Mouse (Mus musculus) neural tube, embryonic 10.5 days (tissue): ENCODE data around the gene Stambpl1.

Experiments
- DNase-seq: peaks from one replicate; pipeline ENCODE4 v3.0.0-alpha.2; 2017; ENCODE audit warnings: low spot score; ENCODE audit errors: extremely low spot score

Stambpl1 gene

GRCm38 (mm10) chr19:34237746-34238145 is 45.7 kb downstream of the Stambpl1 start:
- no peak for DNase-seq

DNA sequence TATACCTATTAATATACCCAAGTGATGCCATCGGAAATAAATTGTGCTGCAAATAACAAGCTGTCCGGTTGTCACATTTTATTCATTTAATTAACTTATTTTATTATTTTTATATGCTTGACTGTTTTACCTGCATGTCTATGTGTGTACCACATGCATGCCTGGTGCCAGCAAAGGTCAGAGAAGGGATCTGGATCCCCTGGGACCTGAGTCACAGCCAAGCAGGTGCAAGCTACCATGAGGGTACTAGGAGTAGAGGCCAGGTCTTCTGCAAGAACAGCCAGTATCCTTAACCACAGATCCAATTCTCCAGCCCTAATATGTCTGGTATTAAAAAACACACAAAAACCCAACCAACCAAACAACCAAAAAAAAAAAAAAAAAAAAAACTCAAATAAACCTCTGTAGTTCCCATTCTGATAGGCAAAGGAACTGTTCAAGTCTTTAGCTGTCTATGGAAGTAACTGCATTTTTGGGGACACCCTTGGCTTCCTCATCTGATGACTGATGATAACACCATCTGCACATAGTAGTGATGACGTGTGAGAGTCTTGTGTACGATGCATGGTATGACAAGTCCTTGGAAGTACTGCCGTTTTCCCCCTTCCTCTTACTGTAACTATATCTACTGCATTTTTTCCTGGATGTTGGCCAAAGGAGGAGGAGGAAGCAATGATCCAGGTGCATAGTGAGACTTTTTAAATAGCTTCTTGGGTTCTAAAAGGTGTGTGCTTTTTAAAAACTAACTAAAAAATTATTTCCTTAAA is 48.4 kb downstream of the Stambpl1 start:
- DNase-seq = no peak

DNA sequence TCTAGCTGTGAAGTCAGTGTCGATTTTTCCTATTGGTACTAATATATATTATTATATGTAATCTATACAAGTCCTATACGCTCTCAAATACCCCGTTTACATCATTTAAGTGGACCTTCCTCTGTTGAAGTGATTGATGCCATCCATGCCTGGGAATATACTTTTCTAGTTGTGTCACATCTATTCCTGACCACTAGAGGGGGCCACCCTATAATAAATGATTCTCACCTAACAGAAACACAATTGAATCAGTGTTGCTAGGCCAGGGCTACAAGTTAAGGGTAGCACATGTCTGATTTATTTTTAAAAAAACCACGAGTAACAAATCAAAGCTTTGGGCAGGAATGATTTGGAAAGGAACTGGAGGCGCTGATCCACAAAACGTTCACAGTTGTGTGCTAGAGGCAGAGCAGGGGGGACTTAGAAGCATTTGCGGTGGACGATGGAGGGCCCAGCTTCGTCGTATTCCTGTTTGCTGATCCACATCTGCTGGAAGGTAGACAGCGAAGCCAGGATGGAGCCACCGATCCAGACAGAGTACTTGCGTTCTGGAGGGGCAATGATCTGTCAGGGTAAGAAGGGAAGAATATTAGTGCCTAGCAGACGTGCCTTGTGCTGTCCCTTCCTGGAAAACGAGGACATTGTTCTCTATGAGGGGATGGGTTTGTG is 49.4 kb downstream of the Stambpl1 start:
- no peak for DNase-seq

DNA sequence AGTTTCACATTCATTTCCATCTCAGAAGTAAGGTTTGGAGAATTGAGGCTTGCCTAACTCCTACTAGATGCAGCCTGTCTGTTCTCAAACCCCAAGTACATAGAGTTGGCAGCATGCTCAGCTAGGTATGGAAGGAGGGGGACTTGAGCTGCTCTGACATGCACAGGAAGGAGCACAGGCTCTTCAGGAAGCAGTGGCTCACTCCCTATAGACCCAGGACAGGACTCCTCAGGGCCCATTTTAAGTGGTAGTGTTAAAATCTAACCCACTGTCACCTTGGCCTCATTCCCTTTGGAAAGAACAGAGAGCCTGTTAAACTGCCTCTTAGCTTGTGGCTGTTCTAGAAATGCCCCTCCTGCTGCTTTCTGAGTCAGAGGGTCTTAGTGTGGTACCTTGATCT is 50.9 kb downstream of the Stambpl1 start:
- DNase-seq = no peak

- DNase-seq = peak; percentile 45
Measured at GRCm38 (mm10) chr19:34244056-34244455, 52.0 kb downstream of the Stambpl1 start.

DNA sequence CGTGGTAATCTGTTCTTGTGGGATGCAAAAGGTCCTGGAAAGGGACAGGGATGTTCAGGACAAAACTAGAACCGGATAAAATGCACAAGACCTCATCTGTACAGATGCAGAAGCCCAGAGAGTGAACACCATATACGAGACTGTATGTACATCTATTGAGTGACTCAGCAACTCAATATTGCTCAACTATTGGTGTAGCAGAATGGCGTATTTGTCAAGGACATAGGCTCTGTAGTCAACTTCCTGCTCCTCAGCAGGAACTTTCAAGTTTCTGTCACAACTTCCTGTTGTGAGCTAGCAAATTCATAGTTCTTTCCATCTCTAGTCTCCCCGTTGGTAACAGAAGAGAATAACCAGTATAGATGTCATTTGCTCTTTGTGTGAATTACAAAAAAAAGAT is 56.5 kb downstream of the Stambpl1 start:
- DNase-seq = no peak

GRCm38 (mm10) chr19:34250621-34251020 is 58.6 kb downstream of the Stambpl1 start:
- no peak for DNase-seq

DNA sequence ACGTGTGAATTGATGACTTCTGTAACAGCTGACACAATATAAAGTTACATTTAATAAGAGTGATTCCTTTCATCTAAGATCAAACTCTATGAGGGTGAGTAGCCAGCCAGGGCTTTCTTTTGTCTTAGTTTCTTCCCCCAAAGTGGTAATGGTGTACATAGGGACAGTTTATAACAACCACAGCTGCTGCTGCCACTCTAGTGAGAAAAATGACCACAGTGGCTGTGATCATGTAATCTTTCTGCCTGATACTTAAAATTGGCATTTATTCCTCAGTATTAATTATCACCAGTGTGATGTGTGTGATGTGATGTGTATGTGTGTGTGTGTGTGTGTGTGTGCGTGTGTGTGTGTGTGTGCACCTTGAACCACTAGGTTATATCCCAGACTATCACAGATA is 59.9 kb downstream of the Stambpl1 start:
- DNase-seq = no peak

DNA sequence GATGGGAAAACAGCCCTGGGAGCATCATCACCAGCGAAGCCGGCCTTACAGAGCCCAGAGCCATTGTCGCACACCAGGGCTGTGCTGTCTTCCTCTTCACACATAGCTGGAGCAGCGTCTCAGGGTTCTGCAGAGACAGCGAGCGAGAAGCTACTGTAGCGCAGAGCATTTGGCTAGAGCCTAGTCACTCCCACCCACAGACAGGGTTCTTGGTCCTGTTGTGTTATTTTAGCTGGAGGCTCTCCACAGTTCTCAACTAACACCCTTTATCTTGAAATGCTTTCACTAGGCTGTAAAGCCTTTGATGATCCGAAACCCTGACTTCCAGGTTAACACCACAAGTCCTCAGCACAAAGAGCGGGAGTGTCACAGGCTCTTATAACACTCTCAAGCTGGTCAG is 60.4 kb downstream of the Stambpl1 start:
- DNase-seq = no peak

- DNase-seq = no peak
Measured at GRCm38 (mm10) chr19:34254101-34254879, 62.3 kb downstream of the Stambpl1 start.

DNA sequence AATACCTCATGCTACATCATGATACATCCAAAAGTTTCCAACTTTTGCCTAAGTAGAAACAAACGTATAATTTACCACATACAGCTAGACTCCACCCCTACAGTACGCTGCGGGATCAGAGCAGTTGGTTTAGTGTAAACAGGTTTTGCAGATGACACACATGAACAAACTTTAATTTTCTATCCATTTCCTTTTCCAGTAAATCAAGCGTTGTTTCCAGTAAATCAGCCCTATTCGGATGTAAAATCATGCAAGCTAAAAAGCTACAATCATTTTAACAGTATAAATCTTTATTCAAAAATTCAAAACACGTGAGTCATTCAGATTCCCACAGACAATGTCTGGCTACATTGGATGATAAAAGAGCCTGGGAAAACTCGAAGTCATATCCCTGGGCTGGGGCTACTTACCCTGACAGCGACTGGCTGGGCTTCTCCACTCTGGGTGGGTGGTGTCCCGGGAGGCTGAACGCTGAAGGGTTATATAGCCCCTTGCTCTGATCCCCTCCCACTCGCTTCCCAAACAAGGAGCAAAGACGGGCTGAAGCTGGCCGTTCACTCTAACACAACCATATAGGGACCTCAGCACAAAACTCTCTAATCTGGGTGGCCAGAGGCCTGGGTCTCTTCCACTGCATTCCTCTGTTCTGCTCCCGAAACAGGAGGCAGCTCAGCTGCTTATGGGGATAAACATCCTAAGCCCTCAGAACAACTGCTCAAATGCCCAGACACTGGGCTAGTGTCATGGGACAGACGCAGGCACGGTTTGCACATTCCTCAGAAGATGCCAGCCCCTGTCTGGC is 63.1 kb downstream of the Stambpl1 start, which contains the start of gene Acta2:
Acta2 (minus strand) TSS at position 711 of the 802 bp plus-strand sequence.
- no peak for DNase-seq

GRCm38 (mm10) chr19:34256149-34256548 is 64.1 kb downstream of the Stambpl1 start:
- DNase-seq = no peak

GRCm38 (mm10) chr19:34256936-34257335 is 64.9 kb downstream of the Stambpl1 start:
- no peak for DNase-seq

- no peak for DNase-seq
Measured at GRCm38 (mm10) chr19:34262273-34262974, 70.4 kb downstream of the Stambpl1 start.

DNA sequence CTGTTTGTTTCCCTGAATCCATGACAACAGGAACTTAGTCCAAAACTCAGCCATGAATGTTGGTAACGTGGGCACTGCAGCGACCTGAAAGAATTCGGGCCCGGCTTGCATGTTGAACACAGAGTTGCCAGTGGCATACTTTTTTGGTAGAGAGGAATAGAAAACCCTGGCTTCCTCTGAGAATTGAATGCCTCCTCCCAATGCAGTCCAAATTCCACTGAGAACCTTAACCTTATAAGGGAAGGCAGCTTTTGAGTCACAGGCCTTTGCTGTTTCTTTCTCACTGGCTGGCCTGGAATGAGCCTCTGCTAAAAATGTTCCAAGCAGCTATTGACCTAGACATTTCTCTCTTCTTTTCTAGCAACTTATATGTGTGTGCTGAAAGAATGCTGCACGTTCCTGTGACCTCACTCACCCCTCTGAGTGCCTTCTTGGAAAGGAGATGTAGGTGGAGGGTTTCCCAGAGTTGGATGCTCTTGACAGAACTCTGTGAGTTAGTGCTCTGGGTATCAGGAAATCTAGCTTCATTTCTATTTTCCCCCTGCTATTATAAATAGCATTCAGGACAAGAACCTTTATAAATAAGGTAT is 73.7 kb downstream of the Stambpl1 start:
- no peak for DNase-seq

GRCm38 (mm10) chr19:34268991-34269390 is 77.0 kb downstream of the Stambpl1 start:
- DNase-seq = no peak

DNA sequence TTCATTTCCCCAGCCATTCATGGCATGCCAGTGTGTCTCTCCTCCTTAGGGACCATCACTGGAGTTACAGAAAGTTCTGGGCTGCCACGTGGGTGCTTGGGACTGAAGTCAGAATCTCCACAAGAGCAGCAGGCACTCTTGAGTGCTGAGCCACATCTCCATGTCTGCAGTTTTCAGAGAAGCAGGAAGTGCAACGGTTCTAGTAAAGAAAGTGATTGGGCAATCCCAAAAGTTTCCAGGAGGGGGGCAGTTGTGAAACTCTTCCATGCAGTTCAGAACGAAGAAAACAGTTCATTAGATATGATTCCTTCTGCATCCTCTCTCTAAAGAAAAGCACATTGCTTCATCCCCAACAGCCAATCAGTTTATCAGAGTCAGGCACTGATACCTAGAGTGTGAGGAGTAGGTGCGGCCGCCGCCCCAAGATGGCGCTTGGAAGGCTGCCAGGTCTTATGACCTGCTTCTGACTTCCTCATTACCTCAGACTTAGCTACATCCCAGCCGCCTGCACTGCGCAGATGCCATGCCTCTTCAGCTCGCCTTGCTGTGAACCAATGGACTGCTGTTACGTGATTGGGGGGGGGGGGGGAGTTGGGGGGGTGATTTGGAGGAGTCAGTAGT is 78.2 kb downstream of the Stambpl1 start:
- no peak for DNase-seq

DNA sequence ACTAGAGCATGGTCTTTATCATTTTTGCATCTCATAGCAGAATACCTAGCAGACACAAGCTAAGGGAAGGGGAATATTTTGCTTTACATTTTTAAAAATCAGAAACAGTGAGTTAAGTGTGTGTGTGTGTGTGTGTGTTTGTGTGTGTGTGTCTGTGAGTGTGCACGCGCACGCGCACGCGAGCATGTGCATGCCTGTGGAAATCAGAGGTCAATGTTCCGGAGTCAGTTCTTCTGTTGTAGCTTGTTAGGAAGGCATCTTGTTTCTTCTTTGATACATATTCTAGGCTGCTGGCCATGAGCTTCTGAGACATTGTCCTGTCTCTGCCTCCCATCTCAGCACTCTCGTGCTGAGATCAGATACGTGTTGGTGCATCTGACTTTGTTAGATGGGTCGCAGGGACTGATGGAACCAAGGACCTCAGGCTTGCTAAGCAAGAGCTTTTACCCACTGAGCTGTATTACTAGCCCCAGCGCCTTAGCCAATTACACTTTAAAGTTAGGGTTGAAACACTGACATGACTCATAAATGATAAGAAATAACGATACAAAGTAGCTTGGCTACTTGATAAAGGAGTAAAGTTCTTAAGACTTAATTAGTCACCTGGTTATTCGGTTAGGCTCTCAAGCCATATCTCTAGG is 78.9 kb downstream of the Stambpl1 start:
- DNase-seq = no peak

DNA sequence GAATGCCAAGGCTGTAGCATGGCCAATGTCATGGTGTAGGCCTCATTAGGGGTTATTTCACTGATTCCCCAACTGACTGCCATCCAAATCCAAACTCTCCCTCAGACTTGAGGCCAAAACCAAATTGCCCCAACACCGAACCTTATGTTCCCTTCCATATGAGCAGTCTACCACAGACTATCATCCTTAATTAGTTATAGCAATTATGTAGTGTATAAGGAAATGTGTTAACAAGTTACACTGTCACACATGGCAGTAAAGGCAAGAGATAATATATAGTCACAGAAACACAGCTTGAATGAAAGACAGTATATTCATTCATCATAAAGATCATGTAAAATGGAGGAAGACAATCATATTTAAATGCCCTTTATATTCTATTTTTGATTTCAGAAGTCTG is 81.0 kb downstream of the Stambpl1 start:
- no peak for DNase-seq
